In genomic region chr8:124083611-124084010, GRCm38 (mm10) we compare ENCODE assay signal across 20 mouse cellular contexts.
DNase-seq lines count a peak whose midpoint lies in the region; ATAC-seq and TF ChIP-seq lines count a peak whose summit lies in the region.
"Had no signal": no experiment of that assay in that cellular context is flagged by ENCODE, and none has a peak within 500 bp of the region (broad histone marks: within the 10 kb centered on the region; RNA-seq: fewer than 3 reads in every experiment).

No protein-coding gene starts in this region.

- no peak for DNase-seq in heart, postnatal 0 days (ENCODE audit: low spot score)
- no peak for DNase-seq in heart, postnatal 36 days
- no peak for DNase-seq in liver, postnatal 0 days
- DNase-seq in 416B (ENCODE audit: low read depth) = peak; percentile 13
- DNase-seq in retina, postnatal 1 day = no peak
- DNase-seq in gastrocnemius, postnatal 4 days (ENCODE audit: low spot score in 2 of 2) = no peak
- DNase-seq: adrenal gland, adult 8-10 months; cerebellum, adult 2 months; gastrocnemius, postnatal 36 days; kidney, adult 2 months; kidney, postnatal 14 days; layer of hippocampus, postnatal 36 days; thymus, postnatal 25 days had no signal

- H3K4me1 ChIP-seq in heart, postnatal 0 days (ENCODE audit: control insufficient read depth, insufficient read depth) = peaks cover 13% of the 10 kb centered on the region
- H3K4me1 ChIP-seq in liver, postnatal 0 days (ENCODE audit: insufficient read depth) = no peaks in the 10 kb centered on the region
- peaks cover 4% of the 10 kb centered on the region; the same call in 1 of the 2 replicates for H3K4me1 ChIP-seq in liver, embryonic 12.5 days
- H3K4me1 ChIP-seq in bone marrow, adult 2 months (ENCODE audit: control insufficient read depth, insufficient read depth, low read length) = no peaks in the 10 kb centered on the region

- intact Hi-C loops in heart, postnatal 36 days (cut with DNase I) = no loop called here

- H3K4me2 ChIP-seq in heart, postnatal 0 days (ENCODE audit: low read depth, low read length) = no peak overlapping the region
- H3K4me2 ChIP-seq in liver, postnatal 0 days (ENCODE audit: low read depth, low read length) = no peak overlapping the region
- no peak overlapping the region for H3K4me2 ChIP-seq in liver, embryonic 12.5 days
- H3K4me2 ChIP-seq: midbrain, embryonic 12.5 days; neural tube, embryonic 13.5 days had no signal

- TF ChIP-seq EP300 in heart, postnatal 0 days (IDR thresholded peaks at IDR 0.05; ENCODE audit: low read depth) = no peak
- no peak for TF ChIP-seq EP300 in liver, postnatal 0 days (IDR thresholded peaks at IDR 0.05; ENCODE audit: low read depth)

- no peaks in the 10 kb centered on the region for H3K27me3 ChIP-seq in heart, postnatal 0 days (ENCODE audit: control insufficient read depth, insufficient read depth, low read length)
- no peaks in the 10 kb centered on the region for H3K27me3 ChIP-seq in liver, postnatal 0 days (ENCODE audit: insufficient read depth, low read length)
- peaks cover 3% of the 10 kb centered on the region; the same call in 1 of the 2 replicates for H3K27me3 ChIP-seq in liver, embryonic 12.5 days (replicated peaks)
- H3K27me3 ChIP-seq: neural tube, embryonic 13.5 days had no signal

- no peak for TF ChIP-seq POLR2A in bone marrow, adult 2 months (IDR thresholded peaks at IDR 0.05; ENCODE audit: borderline replicate concordance, control insufficient read depth, low read depth, low read length)

- H3K36me3 ChIP-seq in heart, postnatal 0 days (replicated peaks; ENCODE audit: control insufficient read depth, insufficient read depth, low read length) = no peaks in the 10 kb centered on the region
- H3K36me3 ChIP-seq in liver, postnatal 0 days (replicated peaks; ENCODE audit: insufficient read depth, low read length) = no peaks in the 10 kb centered on the region
- no peaks in the 10 kb centered on the region for H3K36me3 ChIP-seq in liver, embryonic 12.5 days
- H3K36me3 ChIP-seq: forebrain, embryonic 10.5 days; hindbrain, embryonic 10.5 days; midbrain, embryonic 12.5 days; neural tube, embryonic 13.5 days had no signal

- H3K27ac ChIP-seq in heart, postnatal 0 days (ENCODE audit: low read depth) = no peak overlapping the region
- no peak overlapping the region for H3K27ac ChIP-seq in liver, postnatal 0 days (ENCODE audit: low read depth)
- H3K27ac ChIP-seq in liver, embryonic 12.5 days = no peak overlapping the region
- no peak overlapping the region for H3K27ac ChIP-seq in bone marrow, adult 2 months (ENCODE audit: control insufficient read depth, insufficient read depth, low read depth, low read length, poor library complexity)
- H3K27ac ChIP-seq: forebrain, embryonic 10.5 days; hindbrain, embryonic 10.5 days; midbrain, embryonic 12.5 days; neural tube, embryonic 13.5 days had no signal

- no peak overlapping the region for H3K4me3 ChIP-seq in heart, postnatal 0 days (ENCODE audit: low read depth, low read length)
- no peak overlapping the region for H3K4me3 ChIP-seq in liver, postnatal 0 days (ENCODE audit: low read depth, low read length)
- H3K4me3 ChIP-seq in liver, embryonic 12.5 days = no peak overlapping the region
- H3K4me3 ChIP-seq in bone marrow, adult 2 months (replicated peaks; ENCODE audit: control insufficient read depth, low read depth, low read length) = no peak overlapping the region
- H3K4me3 ChIP-seq: forebrain, embryonic 10.5 days; hindbrain, embryonic 10.5 days; midbrain, embryonic 12.5 days; neural tube, embryonic 13.5 days had no signal

- no peak overlapping the region for H3K9ac ChIP-seq in heart, postnatal 0 days (replicated peaks; ENCODE audit: low read depth, low read length)
- H3K9ac ChIP-seq in liver, postnatal 0 days (replicated peaks) = no peak overlapping the region
- H3K9ac ChIP-seq in liver, embryonic 12.5 days = no peak overlapping the region
- H3K9ac ChIP-seq: midbrain, embryonic 12.5 days; neural tube, embryonic 13.5 days had no signal

- no peaks in the 10 kb centered on the region for H3K9me3 ChIP-seq in heart, postnatal 0 days (replicated peaks; ENCODE audit: control insufficient read depth, low read length)
- H3K9me3 ChIP-seq in liver, postnatal 0 days (ENCODE audit: low read length) = no peaks in the 10 kb centered on the region
- no peaks in the 10 kb centered on the region for H3K9me3 ChIP-seq in liver, embryonic 12.5 days (replicated peaks)
- H3K9me3 ChIP-seq: forebrain, embryonic 10.5 days; hindbrain, embryonic 10.5 days; midbrain, embryonic 12.5 days; neural tube, embryonic 13.5 days had no signal

- no peak for ATAC-seq in heart, postnatal 0 days (ENCODE audit: insufficient read depth, low read depth)
- ATAC-seq in liver, postnatal 0 days = no peak
- ATAC-seq in liver, embryonic 12.5 days = no peak
- ATAC-seq: activated CD4-positive, CD25-positive, alpha-beta regulatory T cell, adult 4 months had no signal

- WGBS in heart, postnatal 0 days = 86% methylated on average over 7 of the region's 7 CpGs
- WGBS in liver, postnatal 0 days (ENCODE audit: insufficient replicate concordance) = 76% methylated on average over 7 of the region's 7 CpGs
- WGBS in liver, embryonic 12.5 days (ENCODE audit: insufficient replicate concordance) = 73% methylated on average over 7 of the region's 7 CpGs
- 80% methylated on average over 7 of the region's 7 CpGs for WGBS in bone marrow, adult 2 months

- peak; percentile 23; the same call in 1 of the 2 replicates for TF ChIP-seq CTCF in heart, postnatal 0 days (IDR thresholded peaks at IDR 0.05; ENCODE audit: low read depth)
- TF ChIP-seq CTCF in liver, postnatal 0 days (IDR thresholded peaks at IDR 0.05; ENCODE audit: low read depth) = peak; percentile 37
- peak; percentile 7; the same call in 1 of the 2 replicates for TF ChIP-seq CTCF in bone marrow, adult 2 months (IDR thresholded peaks at IDR 0.05; ENCODE audit: control insufficient read depth, insufficient read depth, low read length)
